Mouse (Mus musculus): Measurements from ENCODE around the gene Uap1.

The Uap1 gene

DNA sequence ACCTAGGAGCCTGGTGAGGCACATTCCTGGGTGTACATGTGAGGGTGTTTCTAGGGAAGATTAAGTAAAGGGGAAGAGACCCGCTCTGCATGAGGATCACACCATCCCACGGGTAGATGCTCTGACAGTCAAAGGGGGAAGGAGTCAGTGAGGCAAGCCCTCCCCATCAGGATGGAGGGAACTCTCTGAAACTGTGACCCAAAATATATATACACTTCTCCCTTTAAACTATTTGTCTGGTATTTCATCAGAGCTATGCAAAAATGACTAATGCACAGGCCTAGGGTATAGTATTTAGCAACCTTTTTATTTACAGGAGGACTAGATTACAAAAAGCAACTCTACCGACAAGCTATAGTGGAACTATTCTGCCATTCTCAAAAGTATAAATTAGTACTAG is 9.8 kb downstream of the Uap1 start:
- DNase-seq (ENCODE audit: low spot score in 2 of 2): no peak

DNA sequence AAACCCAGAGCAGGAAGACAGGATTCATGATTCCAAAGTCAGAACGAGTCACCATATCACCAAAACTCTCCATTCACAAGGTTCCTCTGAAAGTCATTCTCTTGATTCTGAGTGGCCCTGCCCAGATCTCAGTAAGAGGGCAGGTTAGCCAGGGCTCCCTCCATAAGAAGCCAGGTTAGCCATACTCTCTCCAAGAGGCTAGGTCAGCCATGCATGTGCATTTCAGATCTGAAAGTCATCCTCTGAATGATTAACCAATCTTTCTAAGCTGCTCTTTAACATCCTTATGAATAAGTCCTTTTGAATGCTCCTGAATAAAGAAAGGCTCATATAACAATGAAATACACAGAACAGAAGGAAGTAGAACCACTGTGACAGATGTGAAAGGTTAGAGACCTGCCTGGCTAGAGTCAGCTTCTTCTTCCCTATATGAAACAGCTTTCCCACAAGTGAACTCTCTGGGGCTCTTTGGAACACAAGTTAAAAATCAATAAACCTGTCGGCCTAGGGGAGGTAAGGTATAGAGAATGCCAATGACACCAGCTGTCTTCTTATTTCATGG is 10.6 kb downstream of the Uap1 start:
- DNase-seq (ENCODE audit: low spot score in 2 of 2): no peak

DNA sequence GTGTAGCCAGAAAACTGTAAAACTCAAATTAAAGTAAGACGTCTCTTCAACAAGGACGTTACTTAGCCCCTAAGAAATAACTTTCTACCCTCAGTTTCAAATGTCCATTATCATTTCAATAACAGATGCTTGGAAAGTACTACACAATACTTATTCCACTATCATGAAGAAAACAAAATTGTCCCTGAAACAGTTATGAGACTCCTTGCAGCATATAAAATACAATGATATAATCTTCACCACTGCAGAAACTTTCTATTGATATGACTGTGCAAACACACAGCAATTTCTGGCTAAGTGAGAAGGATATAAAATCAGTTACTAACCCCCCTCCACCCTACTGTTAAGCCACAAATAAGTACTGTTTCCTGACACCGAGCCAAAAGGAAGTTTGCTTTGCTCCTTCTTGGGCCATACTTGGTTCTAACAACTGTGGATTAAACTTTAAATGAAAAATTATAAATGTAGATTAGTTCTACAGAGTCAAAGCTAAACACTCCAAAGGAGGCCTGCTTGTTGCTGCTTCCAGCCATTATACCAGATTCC is 11.3 kb downstream of the Uap1 start:
- no peak for DNase-seq (ENCODE audit: low spot score in 2 of 2)

DNA sequence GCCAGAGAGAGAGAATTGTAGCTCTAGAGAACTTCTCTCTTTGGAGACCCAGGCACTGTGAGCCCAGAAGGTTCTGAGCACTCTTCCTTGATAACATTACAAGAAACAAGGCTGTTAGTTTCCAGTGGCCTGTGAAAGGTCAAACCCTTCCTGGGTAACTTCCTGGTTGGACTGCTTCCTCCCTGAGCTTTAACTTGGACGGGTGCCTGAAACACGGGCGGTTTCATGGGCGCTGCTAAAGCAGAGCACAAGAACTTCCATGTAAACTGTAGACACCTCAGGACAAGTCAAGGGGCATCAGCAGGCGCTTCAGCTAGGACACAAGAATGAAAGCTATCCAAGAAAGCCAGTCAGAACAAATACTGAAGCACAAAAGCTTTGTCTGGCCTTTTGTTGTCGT is 12.9 kb downstream of the Uap1 start:
- no peak for DNase-seq (ENCODE audit: low spot score in 2 of 2)

- no peak for DNase-seq (ENCODE audit: low spot score in 2 of 2)
These were observed 14.3 kb downstream of the Uap1 start for GRCm38 (mm10) chr1:170160397-170160938.

DNA sequence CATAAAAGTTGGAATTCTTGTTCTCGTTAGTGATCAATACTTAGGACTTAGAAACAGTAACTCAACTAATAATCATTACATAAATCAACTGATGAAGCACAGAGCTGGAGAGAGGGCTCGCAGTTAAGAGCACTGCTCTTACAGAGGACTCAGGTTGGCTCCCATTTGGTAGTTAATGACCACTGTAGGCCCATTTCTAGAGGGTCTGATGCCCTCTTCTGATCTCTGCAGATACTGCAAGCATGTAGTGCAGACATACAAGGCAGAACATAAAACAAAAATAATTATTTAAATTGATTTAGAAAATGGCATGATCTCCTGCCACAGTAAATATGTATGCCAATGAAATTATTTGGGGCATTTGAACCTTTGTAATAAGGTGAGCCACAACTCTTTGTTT is 15.1 kb downstream of the Uap1 start:
- DNase-seq (ENCODE audit: low spot score in 2 of 2): no peak

- DNase-seq (ENCODE audit: low spot score in 2 of 2): no peak
These were observed 19.0 kb downstream of the Uap1 start for GRCm38 (mm10) chr1:170155761-170156160.

- DNase-seq (ENCODE audit: low spot score in 2 of 2): no peak
These were observed 19.5 kb downstream of the Uap1 start for GRCm38 (mm10) chr1:170155298-170155697.

- DNase-seq (ENCODE audit: low spot score in 2 of 2): no peak
These were observed 20.8 kb downstream of the Uap1 start for GRCm38 (mm10) chr1:170153986-170154385.

GRCm38 (mm10) chr1:170152552-170152951 is 22.2 kb downstream of the Uap1 start:
- no peak for DNase-seq (ENCODE audit: low spot score in 2 of 2)

- DNase-seq (ENCODE audit: low spot score in 2 of 2): no peak
These were observed 23.9 kb downstream of the Uap1 start for GRCm38 (mm10) chr1:170150870-170151269.

DNA sequence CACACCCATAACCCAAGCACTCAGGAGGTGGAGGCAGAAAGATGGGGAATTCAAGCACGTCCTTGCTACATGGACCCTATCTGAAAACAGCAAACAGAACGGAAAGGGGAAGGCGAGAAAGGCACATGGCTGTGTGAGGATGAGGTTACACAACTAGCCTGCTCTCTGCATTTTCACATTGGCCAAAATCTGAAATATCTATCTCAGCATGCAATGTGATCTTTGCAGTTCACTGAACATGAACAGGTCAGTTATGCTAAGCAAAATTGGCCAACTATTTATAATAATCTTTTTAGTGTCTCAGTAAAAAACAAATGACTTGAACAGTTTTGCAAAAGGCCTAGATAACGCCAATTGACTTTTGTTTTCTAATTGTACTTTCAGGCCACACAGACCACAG is 25.0 kb downstream of the Uap1 start:
- DNase-seq (ENCODE audit: low spot score in 2 of 2): no peak

DNA sequence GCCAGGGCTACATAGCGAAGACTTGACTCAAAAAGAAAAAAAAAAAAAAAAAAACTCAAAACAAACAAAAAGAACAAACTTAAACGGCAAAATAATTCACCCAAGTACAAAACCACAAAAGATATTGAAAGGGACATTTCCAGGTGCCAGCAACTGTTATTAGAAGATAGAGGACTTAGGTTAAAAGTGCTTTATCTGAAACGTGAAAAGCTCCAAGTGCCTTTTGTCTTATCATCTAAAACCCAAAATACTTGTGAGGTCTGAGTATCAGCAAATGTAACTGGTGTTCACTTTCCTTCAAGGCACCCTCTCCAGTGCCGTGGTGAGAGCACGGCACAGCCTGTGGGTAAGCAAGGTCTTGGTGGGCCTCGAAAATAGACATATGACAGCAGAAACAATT is 26.2 kb downstream of the Uap1 start:
- DNase-seq (ENCODE audit: low spot score in 2 of 2): no peak

GRCm38 (mm10) chr1:170147651-170148448 is 26.9 kb downstream of the Uap1 start:
- DNase-seq (ENCODE audit: low spot score in 2 of 2): no peak

GRCm38 (mm10) chr1:170145606-170146005 is 29.2 kb downstream of the Uap1 start:
- DNase-seq (ENCODE audit: low spot score in 2 of 2): no peak

GRCm38 (mm10) chr1:170142256-170142871 is 32.4 kb downstream of the Uap1 start:
- no peak for DNase-seq (ENCODE audit: low spot score in 2 of 2)

GRCm38 (mm10) chr1:170141626-170142025 is 33.1 kb downstream of the Uap1 start:
- DNase-seq (ENCODE audit: low spot score in 2 of 2): no peak

- DNase-seq (ENCODE audit: low spot score in 2 of 2): peak; percentile 19 to 79
These were observed 38.3 kb downstream of the Uap1 start for GRCm38 (mm10) chr1:170136351-170137009.

DNA sequence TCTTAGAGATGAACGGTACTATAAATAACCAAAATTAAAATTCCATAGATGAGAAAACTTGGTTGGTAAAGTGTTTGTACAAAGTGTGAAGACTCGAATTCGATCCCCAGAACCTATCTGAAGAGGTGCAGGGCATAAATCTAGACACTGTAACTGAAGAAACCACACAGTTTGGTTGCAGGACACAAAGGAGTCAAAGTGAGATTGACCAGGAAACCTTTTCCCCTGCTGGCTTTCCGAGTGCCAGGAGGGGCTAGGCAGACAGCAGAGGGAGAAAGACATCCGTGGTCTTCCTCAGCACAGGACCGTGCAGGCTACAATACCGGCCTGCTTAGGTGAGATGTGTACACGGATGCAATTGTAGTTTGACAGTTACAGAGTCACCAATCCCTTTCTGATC is 40.5 kb downstream of the Uap1 start:
- DNase-seq (ENCODE audit: low spot score in 2 of 2): no peak

DNA sequence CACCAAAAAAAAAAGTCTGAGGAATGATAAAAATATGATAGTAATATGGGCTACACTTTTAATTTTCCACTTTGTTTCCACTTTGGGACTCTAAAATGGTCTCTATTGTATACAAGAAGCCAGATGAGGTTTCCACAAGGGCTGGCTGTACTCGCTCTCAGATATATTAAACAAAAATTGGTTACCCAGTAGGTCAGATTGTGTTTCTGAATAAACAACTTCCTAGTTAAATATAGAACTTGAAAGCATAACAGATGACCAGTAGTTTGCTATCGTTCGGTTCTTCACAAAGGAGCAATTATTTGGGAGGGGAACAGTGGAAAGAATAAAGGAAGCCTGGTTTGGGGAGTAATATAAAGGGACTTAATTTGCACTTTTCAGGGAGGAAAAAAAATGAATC is 43.8 kb downstream of the Uap1 start:
- DNase-seq (ENCODE audit: low spot score in 2 of 2): no peak

DNA sequence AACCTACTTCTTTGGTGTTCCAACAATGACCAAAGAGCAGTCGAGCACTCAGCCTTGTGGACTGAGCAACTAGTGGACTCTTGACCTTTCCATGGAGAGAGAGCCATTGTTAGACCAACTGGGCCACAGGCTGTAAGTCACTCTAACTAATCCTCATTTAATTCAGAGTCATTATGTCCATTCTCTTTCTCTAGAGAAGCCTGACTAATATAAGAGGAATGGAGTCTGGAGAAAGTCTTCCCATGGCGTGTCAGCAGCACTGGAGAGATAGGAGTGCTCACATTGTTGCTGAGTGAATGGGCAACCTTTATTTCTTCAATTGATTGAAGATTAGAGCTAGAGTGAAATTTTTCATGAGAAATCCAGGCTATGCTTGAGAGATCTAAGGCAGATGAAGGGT is 50.1 kb downstream of the Uap1 start:
- no peak for DNase-seq (ENCODE audit: low spot score in 2 of 2)

- DNase-seq (ENCODE audit: low spot score in 2 of 2): no peak
These were observed 61.1 kb downstream of the Uap1 start for GRCm38 (mm10) chr1:170113616-170114015.

Data from left cerebral cortex, adult 9 months (tissue).